Comparison of ENCODE assay signal across 26 mouse cellular contexts in the genomic region with DNA sequence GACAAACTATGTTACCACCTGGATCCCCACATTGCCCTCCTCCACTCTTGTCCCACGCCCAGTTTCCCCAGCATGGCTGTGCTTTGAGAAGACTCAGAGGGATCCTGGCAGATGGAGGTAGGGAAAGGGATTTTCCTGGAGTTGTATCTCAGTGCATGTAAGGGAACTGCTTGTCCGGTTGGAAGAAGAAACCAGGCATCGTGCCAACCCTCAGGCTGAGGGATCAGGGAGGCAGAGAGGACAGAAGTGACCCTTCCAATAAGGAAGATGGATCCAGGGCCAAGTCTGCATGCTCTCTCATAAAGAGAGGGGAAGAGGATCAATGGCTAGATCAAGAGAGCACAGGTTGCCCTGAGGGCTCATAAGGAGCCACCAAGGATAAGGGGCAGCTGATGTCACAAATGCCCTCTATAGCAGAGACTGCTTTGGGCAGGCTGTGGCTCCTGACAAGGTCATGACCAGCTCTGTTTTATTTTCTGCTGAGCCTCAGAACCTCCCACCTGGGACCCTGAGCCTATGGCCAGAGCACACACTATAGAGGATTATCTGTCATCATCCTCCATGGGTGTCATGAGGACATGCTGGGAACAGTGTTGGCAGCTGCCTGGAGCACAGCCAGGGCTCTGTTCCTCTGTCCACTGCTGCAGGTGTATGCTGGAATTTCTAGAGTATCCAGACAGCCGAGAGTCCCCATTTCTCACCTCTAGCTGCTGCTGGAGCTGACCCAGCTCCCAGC.
DNase-seq lines count a peak whose midpoint lies in the region; ATAC-seq and TF ChIP-seq lines count a peak whose summit lies in the region.
"Had no signal": no experiment of that assay in that cellular context is flagged by ENCODE, and none has a peak within 500 bp of the region (broad histone marks: within the 10 kb centered on the region; RNA-seq: fewer than 3 reads in every experiment).

No protein-coding gene starts in this region.

- H3K36me3 ChIP-seq in heart, embryonic 12.5 days = peaks cover 74% of the 10 kb centered on the region
- H3K36me3 ChIP-seq in kidney, embryonic 15.5 days = no peaks in the 10 kb centered on the region
- peaks cover 22% of the 10 kb centered on the region for H3K36me3 ChIP-seq in heart, embryonic 16.5 days (ENCODE audit: control insufficient read depth, insufficient read depth)
- peaks cover 41% of the 10 kb centered on the region for H3K36me3 ChIP-seq in heart, postnatal 0 days (replicated peaks; ENCODE audit: control insufficient read depth, insufficient read depth, low read length)
- H3K36me3 ChIP-seq in forebrain, embryonic 12.5 days (replicated peaks) = no peaks in the 10 kb centered on the region
- H3K36me3 ChIP-seq: hindbrain, embryonic 12.5 days; limb, embryonic 13.5 days; lung, embryonic 15.5 days; midbrain, embryonic 13.5 days; stomach, embryonic 15.5 days had no signal

- 45% methylated on average over 4 of the region's 4 CpGs for WGBS in heart, embryonic 12.5 days
- 75% methylated on average over 4 of the region's 4 CpGs for WGBS in kidney, embryonic 15.5 days
- 34% methylated on average over 4 of the region's 4 CpGs for WGBS in heart, embryonic 16.5 days
- WGBS in heart, postnatal 0 days = 24% methylated on average over 4 of the region's 4 CpGs
- 76% methylated on average over 4 of the region's 4 CpGs for WGBS in forebrain, embryonic 12.5 days

- H3K9me3 ChIP-seq in heart, embryonic 12.5 days (replicated peaks) = no peaks in the 10 kb centered on the region
- no peaks in the 10 kb centered on the region for H3K9me3 ChIP-seq in kidney, embryonic 15.5 days (replicated peaks)
- no peaks in the 10 kb centered on the region for H3K9me3 ChIP-seq in heart, embryonic 16.5 days (replicated peaks; ENCODE audit: control insufficient read depth, low read length)
- no peaks in the 10 kb centered on the region for H3K9me3 ChIP-seq in heart, postnatal 0 days (replicated peaks; ENCODE audit: control insufficient read depth, low read length)
- H3K9me3 ChIP-seq in forebrain, embryonic 12.5 days = no peaks in the 10 kb centered on the region
- H3K9me3 ChIP-seq: hindbrain, embryonic 12.5 days; limb, embryonic 13.5 days; lung, embryonic 15.5 days; midbrain, embryonic 13.5 days; stomach, embryonic 15.5 days had no signal

- TF ChIP-seq CTCF in heart, postnatal 0 days (IDR thresholded peaks at IDR 0.05; ENCODE audit: low read depth) = no peak

- no peaks in the 10 kb centered on the region for H3K27me3 ChIP-seq in heart, embryonic 12.5 days (replicated peaks)
- H3K27me3 ChIP-seq in kidney, embryonic 15.5 days = no peaks in the 10 kb centered on the region
- no peaks in the 10 kb centered on the region for H3K27me3 ChIP-seq in heart, embryonic 16.5 days (ENCODE audit: control insufficient read depth, insufficient read depth, low read length)
- H3K27me3 ChIP-seq in heart, postnatal 0 days (ENCODE audit: control insufficient read depth, insufficient read depth, low read length) = no peaks in the 10 kb centered on the region
- H3K27me3 ChIP-seq in forebrain, embryonic 12.5 days = 0 out of 2 replicates have a peak, but pooled peaks cover 17% of the 10 kb centered on the region
- H3K27me3 ChIP-seq: limb, embryonic 13.5 days; lung, embryonic 15.5 days; megakaryocyte, embryonic 14.5 days; stomach, embryonic 15.5 days had no signal

- DNase-seq in heart, adult 11 months = no peak
- DNase-seq in kidney, postnatal 10 days = peak; percentile 16
- peak; percentile 51 for DNase-seq in heart, postnatal 0 days (ENCODE audit: low spot score)
- DNase-seq: adrenal gland, postnatal 25 days; B cell, adult 2 months; cerebellum, adult 18-20 months; gastrocnemius, postnatal 14 days; kidney, adult 9 months; kidney, postnatal 25 days; lung, postnatal 4 days; right cerebral cortex, postnatal 25 days; thymus, adult 18-20 months; thymus, postnatal 25 days had no signal

- H3K4me2 ChIP-seq in heart, embryonic 12.5 days = no peak overlapping the region
- no peak overlapping the region for H3K4me2 ChIP-seq in kidney, embryonic 15.5 days
- H3K4me2 ChIP-seq in heart, embryonic 16.5 days (ENCODE audit: low read depth, low read length) = no peak overlapping the region
- no peak overlapping the region for H3K4me2 ChIP-seq in heart, postnatal 0 days (ENCODE audit: low read depth, low read length)
- no peak overlapping the region for H3K4me2 ChIP-seq in forebrain, embryonic 12.5 days
- H3K4me2 ChIP-seq: hindbrain, embryonic 12.5 days; limb, embryonic 13.5 days; liver, embryonic 11.5 days; lung, embryonic 15.5 days; midbrain, embryonic 13.5 days; stomach, embryonic 15.5 days had no signal

- TF ChIP-seq EP300 in heart, postnatal 0 days (IDR thresholded peaks at IDR 0.05; ENCODE audit: low read depth) = 0 out of 2 replicates have a peak, but pooled peaks have one; percentile 43

- no peak overlapping the region for H3K4me3 ChIP-seq in heart, embryonic 12.5 days
- no peak overlapping the region for H3K4me3 ChIP-seq in kidney, embryonic 15.5 days (replicated peaks)
- H3K4me3 ChIP-seq in heart, embryonic 16.5 days (ENCODE audit: low read length) = no peak overlapping the region
- no peak overlapping the region for H3K4me3 ChIP-seq in heart, postnatal 0 days (ENCODE audit: low read depth, low read length)
- H3K4me3 ChIP-seq in forebrain, embryonic 12.5 days (replicated peaks) = no peak overlapping the region
- H3K4me3 ChIP-seq: hindbrain, embryonic 12.5 days; limb, embryonic 13.5 days; lung, embryonic 15.5 days; megakaryocyte, embryonic 14.5 days; midbrain, embryonic 13.5 days; stomach, embryonic 15.5 days had no signal

- peaks cover 28% of the 10 kb centered on the region for H3K4me1 ChIP-seq in heart, embryonic 12.5 days (replicated peaks)
- H3K4me1 ChIP-seq in kidney, embryonic 15.5 days = no peaks in the 10 kb centered on the region
- peaks cover 11% of the 10 kb centered on the region for H3K4me1 ChIP-seq in heart, embryonic 16.5 days (ENCODE audit: control insufficient read depth, insufficient read depth, low read length)
- no peaks in the 10 kb centered on the region; the same call in 1 of the 2 replicates for H3K4me1 ChIP-seq in heart, postnatal 0 days (ENCODE audit: control insufficient read depth, insufficient read depth)
- peaks cover 3% of the 10 kb centered on the region for H3K4me1 ChIP-seq in forebrain, embryonic 12.5 days
- H3K4me1 ChIP-seq: limb, embryonic 13.5 days; lung, embryonic 15.5 days; megakaryocyte, embryonic 14.5 days; stomach, embryonic 15.5 days had no signal

- peak overlapping the region; percentile 77 for H3K27ac ChIP-seq in heart, embryonic 12.5 days (ENCODE audit: poor library complexity, severe bottlenecking)
- H3K27ac ChIP-seq in kidney, embryonic 15.5 days = no peak overlapping the region
- H3K27ac ChIP-seq in heart, embryonic 16.5 days (ENCODE audit: low read length) = peak overlapping the region; percentile 87
- H3K27ac ChIP-seq in heart, postnatal 0 days (ENCODE audit: low read depth) = peak overlapping the region; percentile 70
- H3K27ac ChIP-seq in forebrain, embryonic 12.5 days = no peak overlapping the region
- H3K27ac ChIP-seq: hindbrain, embryonic 12.5 days; limb, embryonic 13.5 days; lung, embryonic 15.5 days; midbrain, embryonic 13.5 days; stomach, embryonic 15.5 days had no signal

- H3K9ac ChIP-seq in heart, embryonic 12.5 days = no peak overlapping the region
- H3K9ac ChIP-seq in kidney, embryonic 15.5 days = no peak overlapping the region
- no peak overlapping the region for H3K9ac ChIP-seq in heart, embryonic 16.5 days (ENCODE audit: low read length)
- no peak overlapping the region for H3K9ac ChIP-seq in heart, postnatal 0 days (replicated peaks; ENCODE audit: low read depth, low read length)
- no peak overlapping the region for H3K9ac ChIP-seq in forebrain, embryonic 12.5 days
- H3K9ac ChIP-seq: hindbrain, embryonic 12.5 days; limb, embryonic 13.5 days; lung, embryonic 15.5 days; midbrain, embryonic 13.5 days; stomach, embryonic 15.5 days had no signal

- ATAC-seq in heart, embryonic 12.5 days (ENCODE audit: insufficient number of reproducible peaks, low FRiP score) = peak; percentile 62
- no peak for ATAC-seq in kidney, embryonic 15.5 days (replicated peaks; ENCODE audit: low FRiP score)
- ATAC-seq in heart, embryonic 16.5 days (replicated peaks; ENCODE audit: extremely low read depth, insufficient read depth, low FRiP score) = peak; percentile 79
- ATAC-seq in heart, postnatal 0 days (ENCODE audit: insufficient read depth, low read depth) = peak; percentile 71
- no peak for ATAC-seq in forebrain, embryonic 12.5 days (ENCODE audit: low FRiP score)
- ATAC-seq: forebrain, embryonic 14.5 days; intestine, postnatal 0 days; midbrain, embryonic 13.5 days had no signal

Comparison
In these comparisons a context has a peak if more than half of its experiments do, and no peak if none do; other contexts are left out.
1. ATAC-seq: peak in heart, embryonic 12.5 days (single experiment), heart, embryonic 16.5 days (single experiment) and heart, postnatal 0 days (single experiment); none in kidney, embryonic 15.5 days (single experiment) and forebrain, embryonic 12.5 days (single experiment).
2. H3K27ac ChIP-seq: peak in heart, embryonic 12.5 days (single experiment), heart, embryonic 16.5 days (single experiment) and heart, postnatal 0 days (single experiment); none in kidney, embryonic 15.5 days (single experiment) and forebrain, embryonic 12.5 days (single experiment).